Mouse (Mus musculus) stomach, embryonic 16.5 days (tissue): ENCODE measurements around the gene Atg7. TPM values are rescaled to one million over a fixed set of nuclear protein-coding genes. Genes with fewer than 3 reads are reported as not detected.

Experiments used
- ATAC-seq: fragments of 200-750 bp; cut with Nextera tagmentation; 2 replicates; pipeline ENCODE4 v1.8.0; 2017; ENCODE audit warnings: moderate number of reproducible peaks, moderate TSS enrichment; ENCODE audit not compliant: insufficient read depth, low FRiP score
- H3K27ac ChIP-seq: fragments of 300-500 bp; sonication (generic); 2 replicates; pipeline ENCODE4 v1.5.1; 2014; ENCODE audit warnings: low read length
- H3K27me3 ChIP-seq: fragments of 300-500 bp; sonication (generic); 2 replicates; pipeline ENCODE4 v1.6.1; 2014; ENCODE audit warnings: low read length, control low read depth, mixed read lengths; ENCODE audit not compliant: control insufficient read depth, insufficient read depth
- H3K36me3 ChIP-seq: fragments of 300-500 bp; sonication (generic); 2 replicates; pipeline ENCODE4 v1.6.1; 2014; ENCODE audit warnings: low read length; ENCODE audit not compliant: control insufficient read depth, insufficient read depth
- H3K4me1 ChIP-seq: fragments of 300-500 bp; sonication (generic); 2 replicates; pipeline ENCODE4 v1.6.1; 2014; ENCODE audit warnings: low read length, control low read depth, mixed read lengths; ENCODE audit not compliant: control insufficient read depth, insufficient read depth
- H3K4me2 ChIP-seq: fragments of 300-500 bp; sonication (generic); 2 replicates; pipeline ENCODE4 v1.6.1; 2014; ENCODE audit warnings: low read depth, low read length, mixed read lengths
- H3K4me3 ChIP-seq: fragments of 300-500 bp; sonication (generic); replicated peaks from 2 replicates; pipeline ENCODE4 v1.5.1; 2014; ENCODE audit warnings: mild to moderate bottlenecking, low read length
- H3K9ac ChIP-seq: fragments of 300-500 bp; sonication (generic); 2 replicates; pipeline ENCODE4 v1.6.1; 2014; ENCODE audit warnings: low read length
- H3K9me3 ChIP-seq: fragments of 300-500 bp; sonication (generic); replicated peaks from 2 replicates; pipeline ENCODE4 v1.6.1; 2016; ENCODE audit warnings: low read length, control low read depth; ENCODE audit not compliant: control insufficient read depth
- WGBS: fragments of 180-500 bp; shearing (Covaris S2); extraction: QIAGEN DNeasy Blood & Tissue Kit; methylation state at CpG from one replicate; pipeline ENCODE4 v1.1.7; 2014; 5-methylcytosine and 5-hydroxymethylcytosine counted together
- polyA plus RNA-seq: library from polyadenylated mRNA; unstranded; fragments of >200 nt; fragmentation: Nextera tagmentation; extraction: Ambion mirVana; gene quantifications from 2 replicates; pipeline ENCODE4 v1.2.1, GENCODE M21; 2015

Atg7 gene
- polyA plus RNA-seq, 1 experiment from 2014 or later = 21.9 TPM

DNA sequence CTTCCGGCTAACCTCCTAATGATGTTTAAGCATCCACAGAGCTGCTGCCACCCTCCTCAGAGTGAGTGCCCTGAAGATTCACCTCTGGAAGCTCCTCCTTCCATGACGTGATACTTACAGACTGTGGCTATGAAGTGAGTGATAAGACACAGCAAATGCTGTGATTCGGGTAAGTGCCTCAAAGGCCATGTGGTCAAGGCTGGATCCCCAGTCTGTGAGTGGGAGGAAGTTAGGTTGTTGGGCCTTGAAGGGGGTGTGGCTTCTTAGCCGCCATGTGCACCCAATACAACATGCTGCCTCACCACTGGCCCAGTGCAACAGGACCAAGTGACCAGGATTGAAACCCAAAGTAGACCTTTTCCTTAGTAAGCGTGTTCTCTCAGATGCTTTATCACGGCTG, 261.3 kb downstream of the Atg7 start:
- no peak overlapping the region for H3K27ac ChIP-seq
- no peak for ATAC-seq
- H3K36me3 ChIP-seq = no peaks in the 10 kb centered on the region
- WGBS = 63% methylated on average over 6 of the region's 6 CpGs
- no peak overlapping the region for H3K4me3 ChIP-seq
- peaks cover 46% of the 10 kb centered on the region for H3K4me1 ChIP-seq
- H3K4me2 ChIP-seq = no peak overlapping the region
- no peak overlapping the region for H3K9ac ChIP-seq
- no peaks in the 10 kb centered on the region for H3K9me3 ChIP-seq
- H3K27me3 ChIP-seq = no peaks in the 10 kb centered on the region

DNA sequence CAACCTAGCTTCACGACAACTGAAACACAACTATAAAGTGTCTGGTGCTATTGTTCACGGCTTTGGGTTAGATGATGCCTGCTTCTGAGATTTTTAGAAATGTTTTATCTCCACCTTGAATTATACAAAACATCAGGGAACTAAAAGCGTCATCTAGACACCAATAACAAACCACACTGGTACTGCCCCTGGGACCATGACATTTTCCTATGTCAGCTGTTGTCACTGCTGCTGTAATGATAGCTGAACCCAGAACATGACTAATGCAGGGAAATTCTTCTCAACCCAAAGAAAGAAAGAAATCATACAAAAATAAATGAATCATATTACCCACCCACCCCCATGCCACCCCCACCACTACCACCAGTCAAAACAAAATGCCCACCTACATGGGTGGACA, 261.9 kb downstream of the Atg7 start:
- Histone ChIP-seq H3K4me1 (peaks cover 42% of the 10 kb centered on the region), H3K27me3 (no peaks in the 10 kb centered on the region), H3K27ac (no peak overlapping the region), H3K4me3 (no peak overlapping the region), H3K36me3 (no peaks in the 10 kb centered on the region), H3K9me3 (no peaks in the 10 kb centered on the region), H3K4me2 (no peak overlapping the region), H3K9ac (no peak overlapping the region)
- WGBS = 92% methylated on average over 3 of the region's 3 CpGs
- no peak for ATAC-seq

DNA sequence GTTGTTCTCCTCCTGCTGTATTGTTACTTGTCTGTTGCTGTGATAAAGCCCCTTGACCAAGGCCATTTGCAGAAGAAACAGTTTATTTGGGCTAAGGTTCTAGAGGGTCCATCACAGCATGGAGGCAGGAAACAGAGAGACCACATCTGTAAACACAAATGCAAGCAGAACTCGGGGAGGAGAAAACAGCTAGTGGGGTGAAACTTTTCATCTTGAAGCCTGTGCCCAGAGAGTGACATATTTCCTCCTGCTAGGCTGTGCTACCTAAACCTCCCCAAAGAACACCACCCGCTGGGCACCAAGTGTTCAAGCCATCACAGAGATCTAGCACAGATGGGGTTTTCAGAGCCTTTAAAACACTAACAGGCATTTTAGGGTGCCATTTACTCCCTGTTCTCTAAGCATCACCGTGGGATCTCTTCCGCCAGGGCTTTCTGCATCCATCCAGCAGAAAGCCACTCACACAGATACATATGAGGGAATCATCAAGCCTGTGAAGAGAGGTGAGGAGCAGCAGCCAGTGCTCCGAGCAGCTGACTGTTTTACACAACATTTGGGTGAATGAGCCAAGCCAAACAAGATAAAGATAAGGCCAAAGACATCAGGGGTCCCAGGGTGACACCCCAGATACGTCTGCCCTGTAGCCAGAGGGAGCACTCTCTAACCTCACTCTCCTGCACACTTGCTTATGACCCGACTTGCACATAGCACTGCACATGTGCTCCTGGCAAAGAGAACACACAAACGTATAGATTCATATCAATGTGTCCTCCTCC, 262.5 kb downstream of the Atg7 start:
- Histone ChIP-seq H3K27ac (no peak overlapping the region), H3K4me1 (peaks cover 36% of the 10 kb centered on the region), H3K27me3 (no peaks in the 10 kb centered on the region), H3K4me3 (no peak overlapping the region), H3K9ac (no peak overlapping the region), H3K9me3 (no peaks in the 10 kb centered on the region), H3K4me2 (no peak overlapping the region), H3K36me3 (no peaks in the 10 kb centered on the region)
- WGBS = 64% methylated on average over 8 of the region's 8 CpGs
- ATAC-seq = no peak

DNA sequence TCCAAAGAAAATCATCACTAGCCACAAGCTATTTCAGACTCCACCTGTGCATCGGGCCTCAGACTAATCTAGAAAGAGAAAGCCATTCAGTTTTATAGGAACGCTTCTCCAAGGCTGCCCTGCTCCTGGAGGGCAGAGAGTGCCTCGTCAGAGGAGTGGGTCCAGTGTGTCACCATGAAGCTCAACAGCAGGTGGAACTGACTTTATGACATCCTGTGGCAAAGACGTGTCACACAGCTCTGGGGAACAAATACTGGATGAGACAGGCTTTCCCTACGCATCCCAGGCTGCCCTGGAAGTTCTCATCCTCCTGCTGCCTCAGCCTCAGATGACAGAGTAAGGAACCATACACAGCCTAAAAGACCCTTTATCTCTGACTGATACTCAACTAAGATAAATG, 263.3 kb downstream of the Atg7 start:
- Histone ChIP-seq H3K9ac (no peak overlapping the region), H3K36me3 (no peaks in the 10 kb centered on the region), H3K4me3 (no peak overlapping the region), H3K27me3 (no peaks in the 10 kb centered on the region), H3K9me3 (no peaks in the 10 kb centered on the region), H3K27ac (no peak overlapping the region), H3K4me1 (peaks cover 29% of the 10 kb centered on the region), H3K4me2 (no peak overlapping the region)
- 67% methylated on average over 5 of the region's 5 CpGs for WGBS
- ATAC-seq = no peak

DNA sequence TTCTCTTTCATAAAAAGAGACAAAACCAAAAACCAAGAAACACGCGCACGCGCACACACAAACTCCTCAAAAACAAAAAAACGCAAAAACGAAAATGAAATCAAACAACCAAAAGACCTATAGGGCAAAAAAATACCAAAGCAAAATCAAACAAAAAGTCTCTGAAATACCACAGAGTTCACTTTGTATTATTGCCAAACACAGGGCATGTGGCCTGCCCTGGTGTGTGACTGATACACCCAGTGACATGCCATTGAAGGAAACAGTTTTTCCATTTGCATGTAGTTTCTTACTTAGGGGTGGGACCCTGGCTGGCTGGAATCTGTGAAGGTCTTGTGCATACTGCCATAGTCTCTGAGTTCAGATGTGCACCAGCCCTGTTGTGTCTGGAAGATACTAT, 264.6 kb downstream of the Atg7 start:
- H3K36me3 ChIP-seq = no peaks in the 10 kb centered on the region
- H3K27me3 ChIP-seq = no peaks in the 10 kb centered on the region
- peaks cover 29% of the 10 kb centered on the region for H3K4me1 ChIP-seq
- H3K9ac ChIP-seq = no peak overlapping the region
- ATAC-seq = no peak
- H3K9me3 ChIP-seq = no peaks in the 10 kb centered on the region
- WGBS = 94% methylated on average over 6 of the region's 6 CpGs
- no peak overlapping the region for H3K4me3 ChIP-seq
- H3K4me2 ChIP-seq = no peak overlapping the region
- H3K27ac ChIP-seq = no peak overlapping the region

DNA sequence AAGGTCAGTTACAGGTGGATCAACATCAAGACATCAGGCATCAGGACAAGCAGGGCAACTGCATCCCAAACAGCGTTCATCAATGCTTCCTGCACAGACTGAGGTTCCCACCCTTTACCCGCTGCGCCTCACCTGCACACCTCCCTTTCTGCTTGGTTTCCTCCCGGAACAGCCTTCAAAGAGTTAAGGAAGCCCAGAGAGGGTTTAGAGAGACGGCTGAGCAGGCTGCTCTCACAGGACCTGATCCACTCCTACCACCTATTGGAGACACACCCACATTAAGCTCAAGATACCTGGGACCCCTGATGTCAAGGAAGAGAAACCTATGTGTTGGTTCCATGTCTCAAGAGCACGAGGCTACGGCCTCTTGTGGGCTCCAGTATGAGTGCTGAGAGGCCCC, 266.9 kb downstream of the Atg7 start:
- H3K9ac ChIP-seq = no peak overlapping the region
- no peak overlapping the region for H3K4me3 ChIP-seq
- no peaks in the 10 kb centered on the region for H3K36me3 ChIP-seq
- no peak for ATAC-seq
- no peak overlapping the region for H3K4me2 ChIP-seq
- H3K4me1 ChIP-seq = peaks cover 39% of the 10 kb centered on the region
- no peak overlapping the region for H3K27ac ChIP-seq
- no peaks in the 10 kb centered on the region for H3K9me3 ChIP-seq
- H3K27me3 ChIP-seq = no peaks in the 10 kb centered on the region
- 79% methylated on average over 7 of the region's 7 CpGs for WGBS

Other genes starting within 250 kb of the Atg7 start
- 0.07 and 0.19 TPM in 2 replicates for gene Hrh1, start 245.2 kb upstream of the Atg7 start, polyA plus RNA-seq